Mouse (Mus musculus): ENCODE measurements at regions not wholly inside any gene's neighbourhood (a gene's known extent, or its start where the extent isn't known, plus 50 kb on each side); places are given as distances from the start of the nearest gene placed in this dataset.

DNA sequence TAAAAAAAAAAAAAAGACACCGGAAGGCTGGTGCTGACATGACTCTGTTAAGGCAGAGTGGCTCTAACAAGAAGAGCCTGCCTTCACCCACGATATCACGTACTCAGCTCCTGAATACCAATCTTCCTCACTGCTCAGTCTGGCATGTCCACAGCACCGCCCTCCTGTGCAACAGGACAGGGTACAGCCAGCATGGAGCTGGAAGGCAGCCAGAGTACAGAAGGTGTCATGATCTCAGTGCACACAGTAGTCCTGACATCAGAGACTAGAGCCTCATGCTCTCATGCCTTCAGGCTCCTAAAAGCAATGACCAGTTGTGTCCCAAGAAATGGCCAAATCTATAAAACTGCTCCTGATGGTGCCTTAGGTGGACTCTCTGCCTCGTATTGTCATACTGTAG is 229.7 kb upstream of the Zdhhc25 start:
- no peaks in the 10 kb centered on the region for H3K4me1 ChIP-seq (replicated peaks; ENCODE audit: control insufficient read depth, insufficient read depth, low read length)
- WGBS: 83% methylated on average over 5 of the region's 5 CpGs
- no peak overlapping the region for H3K9ac ChIP-seq
- no peaks in the 10 kb centered on the region for H3K9me3 ChIP-seq (ENCODE audit: control insufficient read depth, low read length)
- no peak overlapping the region for H3K4me3 ChIP-seq (replicated peaks; ENCODE audit: low read length)
- ATAC-seq (ENCODE audit: low FRiP score) (no peak), DNase-seq (ENCODE audit: low spot score) (no peak)
- H3K36me3 ChIP-seq (replicated peaks; ENCODE audit: control insufficient read depth, insufficient read depth): no peaks in the 10 kb centered on the region
- H3K27ac ChIP-seq: no peak overlapping the region
- H3K4me2 ChIP-seq (replicated peaks): no peak overlapping the region
- H3K27me3 ChIP-seq (ENCODE audit: control insufficient read depth, insufficient read depth, low read length): no peaks in the 10 kb centered on the region

- Histone ChIP-seq H3K4me2 (replicated peaks) (no peak overlapping the region), H3K36me3 (replicated peaks; ENCODE audit: control insufficient read depth, insufficient read depth) (no peaks in the 10 kb centered on the region), H3K27me3 (ENCODE audit: control insufficient read depth, insufficient read depth, low read length) (no peaks in the 10 kb centered on the region), H3K9ac (no peak overlapping the region), H3K4me3 (replicated peaks; ENCODE audit: low read length) (no peak overlapping the region), H3K27ac (no peak overlapping the region), H3K9me3 (ENCODE audit: control insufficient read depth, low read length) (no peaks in the 10 kb centered on the region), H3K4me1 (replicated peaks; ENCODE audit: control insufficient read depth, insufficient read depth, low read length) (no peaks in the 10 kb centered on the region)
- DNase-seq (ENCODE audit: low spot score): no peak
- no peak for ATAC-seq (ENCODE audit: low FRiP score)
- 48% methylated on average over 8 of the region's 8 CpGs for WGBS
Measured at GRCm38 (mm10) chr15:88372039-88372438, 228.1 kb upstream of the Zdhhc25 start.

- Histone ChIP-seq H3K9ac (no peak overlapping the region), H3K27me3 (ENCODE audit: control insufficient read depth, insufficient read depth, low read length) (no peaks in the 10 kb centered on the region), H3K4me3 (replicated peaks; ENCODE audit: low read length) (no peak overlapping the region), H3K4me1 (replicated peaks; ENCODE audit: control insufficient read depth, insufficient read depth, low read length) (no peaks in the 10 kb centered on the region), H3K9me3 (ENCODE audit: control insufficient read depth, low read length) (no peaks in the 10 kb centered on the region), H3K4me2 (replicated peaks) (no peak overlapping the region), H3K36me3 (replicated peaks; ENCODE audit: control insufficient read depth, insufficient read depth) (no peaks in the 10 kb centered on the region), H3K27ac (no peak overlapping the region)
- DNase-seq (ENCODE audit: low spot score): no peak
- WGBS: 55% methylated on average over 6 of the region's 6 CpGs
- ATAC-seq (ENCODE audit: low FRiP score): no peak
Measured at GRCm38 (mm10) chr15:88373923-88374322, 226.2 kb upstream of the Zdhhc25 start.

- DNase-seq (ENCODE audit: low spot score) (no peak), ATAC-seq (ENCODE audit: low FRiP score) (no peak)
- Histone ChIP-seq H3K4me1 (replicated peaks; ENCODE audit: control insufficient read depth, insufficient read depth, low read length) (peaks cover 8% of the 10 kb centered on the region; the same call in 1 of the 2 replicates), H3K27ac (no peak overlapping the region), H3K27me3 (ENCODE audit: control insufficient read depth, insufficient read depth, low read length) (no peaks in the 10 kb centered on the region), H3K4me3 (replicated peaks; ENCODE audit: low read length) (no peak overlapping the region), H3K36me3 (replicated peaks; ENCODE audit: control insufficient read depth, insufficient read depth) (no peaks in the 10 kb centered on the region), H3K9me3 (ENCODE audit: control insufficient read depth, low read length) (no peaks in the 10 kb centered on the region), H3K9ac (no peak overlapping the region), H3K4me2 (replicated peaks) (no peak overlapping the region)
- WGBS: 75% methylated on average over 7 of the region's 7 CpGs
Measured at GRCm38 (mm10) chr15:88379342-88379741, 220.8 kb upstream of the Zdhhc25 start.

DNA sequence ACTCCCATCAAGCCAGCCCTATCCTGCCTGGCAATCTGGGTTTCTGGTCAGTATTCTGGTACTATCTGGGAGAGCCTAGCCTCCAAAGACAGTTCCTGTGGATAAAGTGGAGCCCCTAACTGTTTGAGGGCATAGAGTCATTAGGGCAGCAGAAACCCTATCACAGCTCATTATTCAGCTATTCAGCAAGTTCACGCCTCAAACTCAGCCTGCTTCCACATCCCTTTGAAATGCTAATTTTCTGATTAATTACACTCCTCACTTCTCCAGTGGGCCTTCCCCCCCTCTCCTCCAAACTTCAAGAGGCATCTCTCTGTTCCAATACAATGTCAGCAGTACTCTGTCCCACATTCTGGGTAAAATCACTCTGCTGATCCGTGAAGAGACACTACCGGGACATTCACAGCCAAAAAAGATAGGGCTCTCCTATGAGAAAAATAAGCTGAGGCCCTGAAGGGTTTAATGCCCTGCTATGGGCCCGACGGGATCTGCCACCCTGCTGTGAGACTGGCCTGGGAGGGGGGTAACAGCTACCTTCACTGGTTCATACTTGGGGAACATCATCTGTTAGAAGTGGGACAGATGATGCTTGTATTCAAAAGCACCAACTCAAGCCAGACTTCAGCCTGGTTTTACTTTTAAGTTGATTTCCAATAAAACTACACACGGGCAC is 220.0 kb upstream of the Zdhhc25 start:
- WGBS: 12% methylated on average over 6 of the region's 6 CpGs
- ATAC-seq (ENCODE audit: low FRiP score): no peak
- no peaks in the 10 kb centered on the region for H3K9me3 ChIP-seq (ENCODE audit: control insufficient read depth, low read length)
- no peaks in the 10 kb centered on the region for H3K36me3 ChIP-seq (replicated peaks; ENCODE audit: control insufficient read depth, insufficient read depth)
- no peak overlapping the region for H3K4me3 ChIP-seq (replicated peaks; ENCODE audit: low read length)
- peaks cover 8% of the 10 kb centered on the region; the same call in 1 of the 2 replicates for H3K4me1 ChIP-seq (replicated peaks; ENCODE audit: control insufficient read depth, insufficient read depth, low read length)
- H3K4me2 ChIP-seq (replicated peaks): no peak overlapping the region
- H3K27me3 ChIP-seq (ENCODE audit: control insufficient read depth, insufficient read depth, low read length): no peaks in the 10 kb centered on the region
- DNase-seq (ENCODE audit: low spot score): no peak
- H3K27ac ChIP-seq: no peak overlapping the region
- no peak overlapping the region for H3K9ac ChIP-seq

- no peak overlapping the region for H3K9ac ChIP-seq
- no peaks in the 10 kb centered on the region for H3K36me3 ChIP-seq (replicated peaks; ENCODE audit: control insufficient read depth, insufficient read depth)
- H3K4me1 ChIP-seq (replicated peaks; ENCODE audit: control insufficient read depth, insufficient read depth, low read length): peaks cover 11% of the 10 kb centered on the region; the same call in 1 of the 2 replicates
- no peak overlapping the region for H3K4me3 ChIP-seq (replicated peaks; ENCODE audit: low read length)
- H3K9me3 ChIP-seq (ENCODE audit: control insufficient read depth, low read length): no peaks in the 10 kb centered on the region
- 11% methylated on average over 10 of the region's 10 CpGs for WGBS
- no peak for ATAC-seq (ENCODE audit: low FRiP score)
- no peaks in the 10 kb centered on the region for H3K27me3 ChIP-seq (ENCODE audit: control insufficient read depth, insufficient read depth, low read length)
- no peak overlapping the region for H3K4me2 ChIP-seq (replicated peaks)
- DNase-seq (ENCODE audit: low spot score): no peak
- H3K27ac ChIP-seq: no peak overlapping the region
Measured at GRCm38 (mm10) chr15:88381419-88381818, 218.7 kb upstream of the Zdhhc25 start.

DNA sequence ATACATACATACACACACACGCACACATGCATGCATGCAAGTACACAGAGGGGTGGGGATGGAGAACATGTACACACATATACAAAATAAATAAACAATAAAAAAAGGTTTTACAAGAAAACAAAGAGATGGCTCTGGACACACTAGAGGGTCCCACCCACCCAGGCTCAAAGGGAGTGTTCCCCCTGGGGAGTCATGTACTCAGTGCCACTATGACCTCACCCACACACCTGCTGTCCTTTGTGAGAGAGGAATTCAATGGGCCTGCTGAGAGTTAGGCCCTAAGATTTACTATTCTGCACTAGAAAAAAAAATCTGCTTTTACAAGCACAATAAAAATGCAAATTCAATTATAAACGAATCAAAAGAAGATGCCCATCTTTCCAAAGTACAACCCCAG is 214.2 kb upstream of the Zdhhc25 start:
- DNase-seq (ENCODE audit: low spot score): no peak
- Histone ChIP-seq H3K36me3 (replicated peaks; ENCODE audit: control insufficient read depth, insufficient read depth) (no peaks in the 10 kb centered on the region), H3K4me2 (replicated peaks) (no peak overlapping the region), H3K9ac (no peak overlapping the region), H3K4me3 (replicated peaks; ENCODE audit: low read length) (no peak overlapping the region), H3K4me1 (replicated peaks; ENCODE audit: control insufficient read depth, insufficient read depth, low read length) (peaks cover 10% of the 10 kb centered on the region; the same call in 1 of the 2 replicates), H3K27me3 (ENCODE audit: control insufficient read depth, insufficient read depth, low read length) (no peaks in the 10 kb centered on the region), H3K9me3 (ENCODE audit: control insufficient read depth, low read length) (no peaks in the 10 kb centered on the region), H3K27ac (no peak overlapping the region)
- ATAC-seq (ENCODE audit: low FRiP score): no peak
- WGBS: 58% methylated on average over 2 of the region's 2 CpGs

- 47% methylated on average over 6 of the region's 6 CpGs for WGBS
- H3K4me1 ChIP-seq (replicated peaks; ENCODE audit: control insufficient read depth, insufficient read depth, low read length): peaks cover 6% of the 10 kb centered on the region; the same call in 1 of the 2 replicates
- ATAC-seq (ENCODE audit: low FRiP score): no peak
Measured at GRCm38 (mm10) chr15:88386711-88387110, 213.4 kb upstream of the Zdhhc25 start.

DNA sequence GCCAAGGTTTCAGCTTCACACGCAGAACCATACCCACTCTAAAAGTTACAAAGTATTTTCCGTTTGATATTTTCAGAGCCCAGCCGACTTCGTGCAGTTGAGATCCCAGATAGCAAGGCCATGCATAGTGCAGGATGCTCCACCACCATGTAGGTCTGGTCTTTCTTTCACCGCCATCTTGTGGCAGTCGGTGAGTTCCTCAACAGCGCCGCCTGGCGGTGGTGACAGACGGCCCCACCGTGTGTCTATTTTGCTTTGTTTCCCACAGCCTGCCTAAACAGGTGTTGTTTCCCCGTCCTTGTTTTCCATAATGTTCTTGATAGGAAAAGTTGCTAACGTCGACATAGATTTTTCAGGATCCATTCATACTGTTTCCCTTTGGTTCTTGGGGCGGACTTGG is 208.3 kb upstream of the Zdhhc25 start:
- no peak overlapping the region for H3K27ac ChIP-seq
- H3K36me3 ChIP-seq (replicated peaks; ENCODE audit: control insufficient read depth, insufficient read depth): no peaks in the 10 kb centered on the region
- H3K4me1 ChIP-seq (replicated peaks; ENCODE audit: control insufficient read depth, insufficient read depth, low read length): 0 out of 2 replicates have a peak, but pooled peaks cover 1% of the 10 kb centered on the region
- ATAC-seq (ENCODE audit: low FRiP score) (no peak), DNase-seq (ENCODE audit: low spot score) (no peak)
- H3K27me3 ChIP-seq (ENCODE audit: control insufficient read depth, insufficient read depth, low read length): no peaks in the 10 kb centered on the region
- no peak overlapping the region for H3K9ac ChIP-seq
- no peak overlapping the region for H3K4me2 ChIP-seq (replicated peaks)
- 85% methylated on average over 15 of the region's 15 CpGs for WGBS
- H3K9me3 ChIP-seq (ENCODE audit: control insufficient read depth, low read length): no peaks in the 10 kb centered on the region
- no peak overlapping the region for H3K4me3 ChIP-seq (replicated peaks; ENCODE audit: low read length)

More at GRCm38 (mm10) chr15:88386711-88387110, 213.4 kb upstream of the Zdhhc25 start:
- Histone ChIP-seq H3K4me2 (replicated peaks) (no peak overlapping the region), H3K27ac (no peak overlapping the region), H3K27me3 (ENCODE audit: control insufficient read depth, insufficient read depth, low read length) (no peaks in the 10 kb centered on the region), H3K9me3 (ENCODE audit: control insufficient read depth, low read length) (no peaks in the 10 kb centered on the region), H3K36me3 (replicated peaks; ENCODE audit: control insufficient read depth, insufficient read depth) (no peaks in the 10 kb centered on the region), H3K9ac (no peak overlapping the region), H3K4me3 (replicated peaks; ENCODE audit: low read length) (no peak overlapping the region)
- DNase-seq (ENCODE audit: low spot score): no peak

- DNase-seq (ENCODE audit: low spot score) (peak; percentile 37), ATAC-seq (ENCODE audit: low FRiP score) (no peak; the same call in 1 of the 2 replicates)
- H3K9ac ChIP-seq: no peak overlapping the region
Measured at GRCm38 (mm10) chr15:88399064-88399463, 201.0 kb upstream of the Zdhhc25 start.

More at GRCm38 (mm10) chr15:88399064-88399463, 201.0 kb upstream of the Zdhhc25 start:
- WGBS: 49% methylated on average over 5 of the region's 5 CpGs
- Histone ChIP-seq H3K4me2 (replicated peaks) (no peak overlapping the region), H3K9me3 (ENCODE audit: control insufficient read depth, low read length) (no peaks in the 10 kb centered on the region), H3K36me3 (replicated peaks; ENCODE audit: control insufficient read depth, insufficient read depth) (no peaks in the 10 kb centered on the region), H3K4me3 (replicated peaks; ENCODE audit: low read length) (no peak overlapping the region), H3K4me1 (replicated peaks; ENCODE audit: control insufficient read depth, insufficient read depth, low read length) (0 out of 2 replicates have a peak, but pooled peaks cover 6% of the 10 kb centered on the region), H3K27me3 (ENCODE audit: control insufficient read depth, insufficient read depth, low read length) (no peaks in the 10 kb centered on the region), H3K27ac (no peak overlapping the region)

Measured in hindbrain, embryonic 14.5 days (tissue).